Mouse (Mus musculus) brain, embryonic 14.5 days (tissue): Measurements from ENCODE around the gene Rab3gap1.

ENCODE experiments used
- CTCF ChIP-seq: fragments of 200-500 bp; IDR thresholded peaks from 2 replicates; pipeline ENCODE4 v1.5.1; 2012; ENCODE audit warnings: inconsistent platforms, mild to moderate bottlenecking, moderate library complexity, borderline replicate concordance; ENCODE audit not compliant: insufficient read depth, insufficient read length; ENCODE audit errors: extremely low read depth
- POLR2A ChIP-seq: fragments of 200-500 bp; IDR thresholded peaks from 2 replicates; pipeline ENCODE4 v1.6.1; 2012; ENCODE audit warnings: mild to moderate bottlenecking, inconsistent platforms, borderline replicate concordance; ENCODE audit not compliant: poor library complexity, insufficient read depth, insufficient read length, severe bottlenecking; ENCODE audit errors: extremely low read depth

- TF ChIP-seq CTCF = no peak
- no peak for TF ChIP-seq POLR2A
Observed at GRCm38 (mm10) chr1:127933405-127933804, 64.8 kb downstream of the Rab3gap1 start.
